Mouse (Mus musculus) cerebellum, postnatal 10 days (tissue): ENCODE measurements around the gene Adamts18.

Source experiments
- DNase-seq, 2 experiments: peaks; one replicate each; pipeline ENCODE4 v3.0.0; 2021; ENCODE audit warnings: mixed read lengths in 2 of 2

Gene Adamts18

DNA sequence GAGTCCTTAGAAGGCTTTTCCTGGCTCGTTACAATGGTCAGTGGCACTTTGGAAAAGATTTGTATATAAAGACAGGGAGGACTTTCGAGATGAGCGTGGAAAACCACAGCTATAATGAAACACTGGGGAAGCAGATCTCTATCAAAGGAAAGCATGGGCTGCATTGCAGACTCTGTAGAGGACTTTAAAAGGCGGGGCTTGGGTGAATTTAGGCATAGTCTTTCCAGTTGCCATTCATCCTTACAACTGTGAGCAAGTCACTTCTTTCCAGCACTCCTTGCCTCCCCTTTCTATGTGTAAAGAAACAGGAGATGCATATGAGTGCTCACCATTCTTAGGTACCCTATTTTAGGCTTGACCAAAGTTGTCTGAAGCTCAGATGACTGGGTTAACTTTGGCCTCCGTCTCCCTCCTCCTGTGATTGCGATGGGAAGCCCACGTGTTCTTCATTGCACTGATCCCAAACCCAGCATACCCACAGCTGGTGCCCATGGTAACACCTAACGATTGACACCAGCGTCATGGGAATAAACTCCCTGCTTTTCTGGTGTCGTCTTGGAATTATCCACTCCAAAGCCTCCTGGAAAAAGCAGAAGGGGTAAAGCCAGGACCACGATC, 191.7 kb downstream of the Adamts18 start:
- no peak for DNase-seq

DNA sequence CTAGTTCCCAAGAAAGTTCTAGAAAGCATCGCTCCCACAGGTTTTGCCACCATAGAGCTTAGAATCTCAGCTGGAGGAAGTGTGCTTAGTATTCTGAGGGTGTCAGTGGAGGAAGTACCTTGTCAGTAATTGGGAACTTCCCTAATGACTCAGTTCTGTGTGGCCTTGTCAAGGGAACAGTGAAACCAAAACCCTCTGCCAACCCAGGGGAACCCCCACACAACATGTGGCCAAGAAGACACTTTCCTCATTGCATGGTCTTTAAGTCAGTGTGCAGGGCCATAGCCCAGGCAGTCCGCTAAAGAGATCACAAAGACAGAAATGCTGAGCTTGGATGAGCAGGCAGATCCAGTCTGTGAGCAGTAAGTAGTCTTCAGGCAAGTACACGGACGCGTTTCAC, 192.4 kb downstream of the Adamts18 start:
- DNase-seq = no peak

DNA sequence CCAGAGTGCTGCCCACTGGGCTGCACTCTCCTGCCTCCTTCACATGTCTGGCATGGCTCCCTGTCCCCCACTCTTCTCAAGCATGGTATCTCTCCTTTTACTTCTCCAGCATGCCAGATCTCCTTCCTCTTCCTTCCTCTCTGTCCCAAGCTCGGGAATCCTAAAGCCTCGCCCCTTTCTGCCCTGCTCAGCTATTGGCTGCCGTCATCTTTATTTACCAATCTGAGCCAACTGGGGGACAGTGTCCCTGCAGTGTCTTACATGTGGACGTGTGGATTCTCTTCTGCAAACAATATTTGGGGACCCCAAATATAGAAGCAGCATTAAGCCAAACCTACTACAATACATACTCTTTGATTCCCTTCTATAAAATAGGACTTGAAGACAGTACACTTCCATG, 195.4 kb downstream of the Adamts18 start:
- no peak for DNase-seq

DNA sequence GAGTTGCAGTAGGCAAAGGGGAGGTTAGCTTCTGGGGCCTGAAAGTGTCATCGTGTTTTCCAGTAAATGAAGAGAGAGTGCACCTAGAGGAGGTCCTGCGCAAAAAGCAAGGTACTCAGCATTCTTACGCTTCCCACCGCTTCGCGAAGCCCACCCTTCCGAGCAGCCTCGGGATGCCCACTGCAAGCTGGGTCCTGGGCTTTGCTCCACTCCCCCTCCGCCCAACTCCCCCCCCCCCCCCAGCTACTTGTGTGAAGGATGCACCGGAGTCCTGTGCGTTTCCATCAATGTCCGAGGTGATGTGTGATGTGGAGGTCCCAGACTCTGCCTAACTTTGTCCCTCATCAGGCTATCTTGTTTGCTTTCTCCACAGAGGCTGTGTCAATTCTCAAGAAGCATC, 196.1 kb downstream of the Adamts18 start:
- no peak for DNase-seq
